Mouse (Mus musculus) common myeloid progenitor, adult 5-6 weeks (primary cell): Measurements from ENCODE around the gene Col23a1. TPM values are rescaled to one million over a fixed set of nuclear protein-coding genes. Genes with fewer than 3 reads are reported as not detected.

Source experiments
- ATAC-seq: replicated peaks from 2 replicates; pipeline ENCODE4 v1.8.0; 2016; ENCODE audit warnings: low read depth, mild to moderate bottlenecking, moderate TSS enrichment, inconsistent platforms; ENCODE audit not compliant: poor library complexity, severe bottlenecking
- total RNA-seq: library from RNA; stranded (forward); fragments of 200-1000, 187-1606 nt; gene quantifications from 2 replicates; pipeline ENCODE4 v1.2.3, GENCODE M21; 2017

Col23a1 gene
- total RNA-seq, 1 experiment from 2014 or later, result 0.18 TPM

DNA sequence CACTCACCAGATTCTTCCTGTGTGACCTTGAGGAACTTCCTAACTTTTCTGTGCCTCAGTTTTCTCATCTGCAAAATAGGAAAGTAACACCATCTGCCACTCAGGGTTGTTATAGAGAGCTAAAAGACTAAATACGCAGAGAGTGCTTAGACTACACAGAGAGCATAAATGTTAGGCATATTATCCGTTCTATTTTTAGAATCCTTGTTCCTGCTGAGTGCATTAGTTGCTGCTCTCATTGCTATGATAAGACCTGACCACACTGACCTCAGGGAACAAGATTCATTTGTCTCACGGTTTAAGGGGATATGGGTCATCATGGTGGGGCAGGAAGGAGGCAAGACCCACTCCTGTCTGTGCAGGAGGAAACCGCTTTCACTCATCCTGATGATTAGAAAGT lies 80.6 kb downstream of the Col23a1 start:
- ATAC-seq, result no peak

DNA sequence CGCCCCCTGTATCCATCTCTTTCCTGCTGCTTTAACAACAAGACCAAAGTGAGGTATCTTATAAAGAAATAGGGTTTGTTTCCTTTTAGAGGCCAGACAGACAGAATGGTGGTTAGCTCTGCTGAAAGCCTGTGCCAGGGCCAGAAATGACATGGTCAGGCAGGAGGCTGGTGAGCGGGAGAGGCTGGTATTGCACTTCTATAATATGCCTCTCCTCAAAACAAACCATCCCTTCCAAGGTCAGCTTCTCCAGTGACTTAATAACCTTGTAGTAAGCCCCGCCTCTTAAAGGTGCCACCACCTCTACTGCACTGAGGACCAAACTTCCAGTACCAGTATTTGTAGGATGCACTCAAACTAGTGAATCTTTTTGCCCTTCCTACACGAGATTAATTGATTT lies 81.6 kb downstream of the Col23a1 start:
- ATAC-seq, result no peak

DNA sequence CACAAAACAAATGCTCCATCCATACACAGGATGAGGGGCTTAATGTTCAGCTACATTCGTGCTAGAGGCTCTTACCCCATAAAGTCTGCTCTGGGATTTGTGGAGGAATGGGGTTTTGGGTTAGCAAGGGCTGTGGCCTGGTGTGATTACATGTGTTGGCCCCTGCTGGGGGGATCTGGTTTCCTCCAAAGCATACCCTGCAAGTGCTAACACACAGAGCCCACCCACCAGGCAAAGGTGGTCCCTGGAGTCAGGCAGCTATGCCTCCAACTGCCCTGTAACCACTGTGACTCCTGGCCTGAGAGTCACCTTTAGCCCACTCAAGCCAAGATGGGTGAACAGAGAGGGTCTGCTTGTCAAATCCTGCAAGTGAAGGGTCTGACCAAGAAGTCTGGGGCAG lies 82.2 kb downstream of the Col23a1 start:
- ATAC-seq, result no peak

DNA sequence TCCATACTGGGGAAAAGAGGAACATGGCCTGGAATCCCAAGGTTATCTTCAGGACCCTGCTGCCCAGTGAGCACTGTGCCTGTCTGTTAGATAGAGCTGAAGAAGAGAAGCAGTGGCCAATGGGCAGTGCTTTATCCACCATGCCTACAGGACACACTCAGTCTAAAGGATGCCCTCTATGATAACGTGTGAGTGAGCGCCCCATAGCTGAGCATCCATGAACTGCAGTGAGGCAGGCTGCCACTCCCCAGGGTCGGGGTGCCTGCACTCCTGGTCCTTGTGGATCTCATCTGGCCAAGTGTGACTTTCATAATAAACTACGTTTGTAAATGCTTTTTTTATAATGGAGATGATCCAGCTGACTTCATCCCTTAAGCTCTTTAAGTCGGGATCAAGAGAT lies 87.5 kb downstream of the Col23a1 start:
- ATAC-seq, result no peak

DNA sequence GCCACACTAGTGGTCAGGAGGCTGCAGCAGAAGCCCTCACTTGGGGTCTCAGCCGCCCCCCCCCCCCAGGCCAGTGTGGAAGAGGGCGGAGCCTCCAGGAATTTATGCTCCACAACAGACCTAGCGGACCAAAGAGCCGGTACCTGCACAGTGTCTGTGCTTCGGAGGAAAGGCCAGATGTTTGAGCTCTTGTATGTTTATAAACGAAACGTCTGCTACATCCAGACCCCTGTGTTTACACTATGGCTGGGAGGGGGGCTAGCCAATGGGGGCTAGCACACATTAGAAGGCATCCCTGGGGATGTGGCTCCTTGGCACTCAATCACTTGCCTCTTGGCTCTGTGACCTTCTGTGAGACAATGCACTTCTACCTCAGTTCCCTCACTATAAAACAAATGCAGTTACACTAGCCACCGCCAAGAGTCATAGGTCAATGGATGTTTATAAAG lies 99.2 kb downstream of the Col23a1 start:
- ATAC-seq, result no peak

DNA sequence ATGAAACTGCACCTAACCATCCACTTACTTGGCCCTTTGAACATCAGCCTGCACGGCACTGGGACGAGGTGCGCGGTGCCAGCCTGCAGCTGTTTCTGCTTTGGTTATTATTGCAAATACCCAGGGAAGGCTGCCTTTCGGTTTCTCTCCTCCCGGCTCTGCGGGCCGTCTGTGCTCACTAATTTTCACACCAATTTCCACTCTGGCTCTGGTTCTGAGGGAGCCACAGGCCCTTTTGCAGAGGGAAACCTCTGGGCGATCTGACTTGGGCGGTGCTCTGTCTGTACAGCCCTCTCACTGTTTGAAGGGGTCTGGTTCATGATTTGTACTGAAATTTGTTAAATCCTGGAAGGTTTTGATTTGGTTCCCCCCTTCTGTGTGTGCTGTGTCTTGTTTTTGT lies 100.0 kb downstream of the Col23a1 start:
- ATAC-seq, result no peak

DNA sequence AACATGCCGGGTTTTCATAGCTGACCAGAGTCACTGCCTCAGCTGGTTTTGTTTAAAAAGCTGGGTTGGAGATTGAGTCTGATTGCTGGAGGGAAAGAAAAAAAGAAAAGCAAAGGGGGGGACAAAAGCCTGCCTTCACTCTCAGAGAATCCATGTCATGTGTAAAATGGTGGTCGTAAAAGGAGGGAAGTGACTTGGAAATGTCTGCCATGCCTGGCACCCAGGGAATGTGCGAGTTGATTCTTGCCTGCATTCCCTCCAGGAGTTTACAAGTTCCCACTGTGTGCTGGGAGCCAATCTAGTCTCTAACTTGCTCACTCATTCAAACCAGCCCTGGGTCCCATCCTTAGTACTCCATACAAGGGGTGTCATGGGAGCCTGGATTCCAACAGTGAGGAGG lies 100.8 kb downstream of the Col23a1 start:
- ATAC-seq, result no peak

DNA sequence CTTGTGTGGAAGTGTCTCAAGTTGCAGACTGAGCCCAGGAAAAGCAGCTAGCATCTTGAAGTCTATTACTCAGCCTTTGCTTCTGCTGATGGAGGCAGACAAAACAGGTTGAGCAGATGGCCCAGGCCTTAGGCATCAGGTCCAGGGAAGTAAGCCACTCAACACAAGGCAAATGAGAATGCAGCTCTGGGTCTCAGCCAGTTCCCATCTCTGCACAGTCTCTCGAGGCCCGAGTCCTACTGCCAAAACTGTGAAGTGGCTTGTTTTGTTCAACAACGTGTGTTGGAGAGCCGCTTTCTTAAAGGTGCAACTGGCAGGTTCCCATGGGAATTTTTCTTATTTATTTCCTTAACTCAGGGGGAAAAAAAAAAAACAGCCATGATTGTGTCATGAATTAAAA lies 101.8 kb downstream of the Col23a1 start:
- no peak for ATAC-seq

DNA sequence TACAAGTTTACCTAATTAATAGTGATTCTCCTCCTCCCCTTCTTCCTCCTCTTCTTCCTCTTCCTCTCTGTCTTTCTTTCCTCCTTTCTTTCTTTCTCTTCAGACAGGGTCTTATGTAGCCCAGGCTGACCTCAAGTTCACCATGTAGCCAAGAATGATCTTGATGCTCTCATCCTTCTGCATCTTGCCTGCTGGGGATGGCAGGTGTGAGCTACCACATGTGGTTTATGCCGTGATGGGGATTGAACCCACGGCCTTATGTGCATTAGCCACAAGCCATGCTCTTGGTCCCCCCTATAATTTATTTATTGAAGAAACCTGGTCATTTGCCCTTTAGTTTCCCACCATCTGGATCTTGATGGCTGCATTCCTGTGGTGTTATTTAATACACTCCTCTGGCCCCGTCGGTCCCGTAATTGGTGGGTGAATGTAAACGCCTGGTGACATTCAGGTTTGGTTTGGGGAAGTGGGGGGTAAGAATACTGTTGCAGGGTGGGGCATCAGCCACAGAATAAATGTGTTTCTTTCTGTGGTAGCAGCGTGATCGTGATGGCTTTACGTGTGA lies 104.7 kb downstream of the Col23a1 start:
- no peak for ATAC-seq

DNA sequence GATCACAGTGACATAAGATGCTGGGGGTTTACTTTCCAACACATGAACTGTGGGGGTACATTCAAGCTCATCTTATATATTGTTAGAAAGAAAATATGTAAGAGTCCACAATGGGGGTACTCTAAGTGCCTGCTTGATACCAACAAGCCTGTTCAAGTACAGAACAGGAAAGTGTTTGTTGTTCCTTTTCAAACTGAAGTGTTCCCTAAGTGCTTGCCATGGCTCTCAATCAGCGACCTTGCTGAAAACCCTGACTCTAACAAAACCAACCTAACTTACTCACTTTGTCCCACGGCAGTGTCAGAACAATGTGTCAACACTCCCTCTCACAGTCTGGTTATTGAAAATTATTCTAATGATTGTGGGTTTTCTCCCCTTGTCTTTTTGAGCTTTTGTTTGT lies 106.7 kb downstream of the Col23a1 start:
- no peak for ATAC-seq

DNA sequence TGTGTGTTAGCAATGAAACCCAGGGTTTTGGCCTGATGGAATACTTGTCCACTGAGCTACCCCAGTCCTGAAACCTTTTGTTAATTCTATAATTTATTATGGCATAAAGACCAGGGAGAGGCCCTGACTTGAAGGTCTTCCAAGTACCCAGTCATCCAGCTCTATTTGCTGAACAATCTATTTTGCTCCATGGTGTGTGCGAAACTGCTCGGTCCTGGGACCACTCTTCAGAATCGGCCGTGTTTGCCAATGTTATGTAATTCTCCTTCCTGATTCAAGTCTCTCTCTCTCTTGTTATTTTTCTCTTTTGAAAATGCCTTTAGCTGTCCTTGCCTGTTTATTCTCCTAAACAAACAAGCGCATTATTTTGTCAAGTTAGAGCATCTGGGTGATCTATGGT lies 108.4 kb downstream of the Col23a1 start:
- no peak for ATAC-seq

DNA sequence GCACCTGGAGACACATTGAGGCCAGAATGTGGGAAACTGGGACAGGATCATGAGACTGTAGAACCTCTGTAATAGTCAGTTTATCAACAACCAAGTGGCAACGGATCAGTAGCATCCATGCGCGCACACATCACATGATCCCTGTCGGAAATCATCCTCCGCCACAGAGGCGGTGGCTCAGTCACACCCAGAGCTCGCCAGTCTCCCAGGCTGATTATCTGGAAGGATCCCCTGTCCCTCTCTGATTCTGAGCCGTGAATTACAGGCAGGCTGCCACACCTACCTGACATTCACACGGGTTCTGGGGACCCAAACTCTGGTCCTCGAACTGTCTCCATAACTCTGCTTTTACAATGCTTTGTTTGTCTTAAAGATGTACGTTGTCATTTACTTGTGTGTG lies 110.6 kb downstream of the Col23a1 start:
- no peak for ATAC-seq

DNA sequence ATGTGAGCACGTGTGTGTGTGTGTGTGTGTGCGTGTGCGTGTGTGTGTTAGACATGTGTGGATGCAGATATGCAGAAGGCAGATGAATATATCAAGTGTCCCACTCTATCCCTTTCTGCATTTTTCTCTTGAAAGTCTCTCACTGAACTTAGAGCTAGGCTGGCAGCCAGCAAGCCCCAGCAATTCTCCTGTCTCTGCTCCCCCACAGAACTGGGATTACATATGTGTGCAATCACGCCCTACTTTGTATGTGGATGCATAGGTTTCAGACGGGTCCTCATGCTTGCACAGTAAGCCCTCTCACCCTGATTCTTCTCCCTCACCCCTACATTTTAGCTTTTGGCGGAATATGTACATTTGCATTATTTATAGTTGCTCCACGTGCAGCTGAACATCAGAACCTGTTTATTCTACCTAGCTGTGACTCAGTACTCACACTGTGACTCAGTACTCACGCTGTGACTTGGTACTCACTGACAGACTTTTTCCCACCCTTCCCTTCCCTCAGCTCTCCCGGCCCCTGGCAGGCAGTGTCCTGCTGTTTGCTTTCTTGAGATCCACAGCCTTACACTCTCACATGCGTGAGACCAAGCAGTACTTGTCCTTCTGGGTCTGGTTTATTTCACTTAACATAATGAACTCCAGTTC lies 111.9 kb downstream of the Col23a1 start:
- ATAC-seq, result no peak

DNA sequence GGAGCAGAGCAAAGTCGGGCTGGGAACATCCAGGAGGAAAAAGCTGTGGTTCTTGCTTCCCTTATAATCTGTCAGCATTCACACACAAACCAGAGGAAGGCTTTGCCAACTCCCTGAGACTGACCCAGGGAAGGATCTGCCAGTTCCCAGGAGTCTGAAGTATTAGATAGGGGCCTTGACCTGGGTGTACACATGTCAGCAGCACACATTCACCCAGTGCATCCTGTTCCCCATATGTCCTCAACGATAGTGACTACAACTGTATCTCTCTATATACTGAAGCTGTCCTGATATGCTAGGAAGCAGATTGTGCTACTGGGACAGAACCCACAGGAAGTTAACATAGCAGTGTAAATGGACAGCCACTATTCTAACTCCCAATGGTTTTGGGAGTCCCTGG lies 114.2 kb downstream of the Col23a1 start:
- ATAC-seq, result no peak

DNA sequence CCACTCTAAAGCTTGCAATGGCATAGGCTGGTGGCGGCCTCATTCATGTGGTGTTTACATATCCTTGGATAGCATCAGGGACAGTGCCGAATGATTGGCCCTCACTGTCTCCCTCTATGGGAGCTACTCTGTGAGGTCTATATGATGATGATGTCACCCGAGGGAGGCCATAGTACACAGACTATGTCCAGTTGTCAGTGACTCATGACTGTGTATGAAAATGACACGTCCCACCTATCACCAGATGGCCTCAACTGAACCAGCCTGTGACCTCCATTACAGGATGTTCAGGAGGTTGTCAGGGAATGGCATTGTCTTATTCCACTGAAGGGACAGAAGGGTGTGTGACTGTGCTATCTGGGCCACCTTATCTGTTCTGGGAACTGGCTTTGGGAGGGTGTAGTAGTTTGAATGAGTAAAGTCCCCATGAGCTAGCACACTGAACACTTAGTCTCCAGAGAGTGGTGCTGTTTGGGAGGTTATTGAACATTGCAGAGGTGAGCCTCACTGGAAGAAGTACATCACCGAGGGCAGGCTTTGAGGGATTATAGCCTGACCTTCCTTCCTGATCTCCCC lies 115.2 kb downstream of the Col23a1 start:
- no peak for ATAC-seq

DNA sequence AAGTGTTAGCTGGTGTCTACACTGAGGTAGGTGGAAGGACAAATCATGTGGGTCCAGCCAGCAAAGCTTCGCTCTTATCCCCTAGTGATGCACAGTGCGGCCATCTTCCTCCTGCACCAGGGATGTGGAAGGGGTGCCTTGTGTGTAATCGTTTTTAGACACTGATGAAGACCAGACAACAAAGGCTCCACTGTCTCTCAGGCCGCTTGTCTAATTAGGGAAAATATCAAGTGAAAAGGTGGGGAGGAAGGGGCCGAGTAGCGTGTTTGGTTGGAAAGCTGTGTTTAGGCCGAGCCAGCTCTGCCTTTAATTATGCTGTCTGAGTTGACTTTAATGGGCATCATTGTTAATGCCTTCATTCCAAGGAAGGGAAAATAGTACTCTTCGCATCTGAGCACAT lies 116.8 kb downstream of the Col23a1 start:
- no peak for ATAC-seq

DNA sequence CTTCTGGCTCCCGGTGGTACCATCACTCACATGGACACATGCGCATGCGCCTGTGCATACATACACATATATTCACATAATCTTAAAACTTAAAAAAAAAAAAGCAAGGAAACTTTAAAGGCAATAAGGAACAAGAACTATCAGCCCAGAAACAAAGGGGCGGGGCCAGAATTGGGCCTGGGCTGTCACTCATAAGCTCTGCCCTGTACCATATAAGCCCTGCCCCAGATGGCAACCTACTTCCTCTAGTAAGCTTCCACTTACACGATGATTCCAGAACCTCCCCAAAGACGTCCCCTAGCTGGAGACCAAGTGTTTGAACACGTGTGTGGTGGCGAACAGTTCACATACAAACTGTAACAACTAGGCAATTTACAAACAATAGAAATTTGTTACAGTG lies 117.6 kb downstream of the Col23a1 start:
- ATAC-seq, result no peak

DNA sequence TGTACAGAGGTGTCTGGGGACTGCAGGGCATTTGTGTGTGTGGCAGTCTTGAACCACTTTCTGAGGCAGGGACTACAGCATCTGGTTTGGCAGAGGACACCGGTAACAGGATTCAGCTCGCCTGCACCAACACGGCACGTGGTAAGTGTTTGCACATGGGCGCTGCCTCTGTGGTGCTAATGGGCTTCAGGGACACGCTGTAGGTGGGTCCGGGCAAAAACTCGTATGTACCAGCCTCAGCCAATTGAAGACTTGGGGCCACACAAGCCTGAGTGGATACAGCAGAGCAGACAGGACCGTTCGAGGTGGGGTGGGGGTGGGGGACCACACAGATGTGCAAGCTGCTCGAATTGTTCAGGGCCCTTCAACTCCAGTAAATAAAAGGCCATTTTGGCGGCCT lies 121.1 kb downstream of the Col23a1 start:
- ATAC-seq, result no peak

DNA sequence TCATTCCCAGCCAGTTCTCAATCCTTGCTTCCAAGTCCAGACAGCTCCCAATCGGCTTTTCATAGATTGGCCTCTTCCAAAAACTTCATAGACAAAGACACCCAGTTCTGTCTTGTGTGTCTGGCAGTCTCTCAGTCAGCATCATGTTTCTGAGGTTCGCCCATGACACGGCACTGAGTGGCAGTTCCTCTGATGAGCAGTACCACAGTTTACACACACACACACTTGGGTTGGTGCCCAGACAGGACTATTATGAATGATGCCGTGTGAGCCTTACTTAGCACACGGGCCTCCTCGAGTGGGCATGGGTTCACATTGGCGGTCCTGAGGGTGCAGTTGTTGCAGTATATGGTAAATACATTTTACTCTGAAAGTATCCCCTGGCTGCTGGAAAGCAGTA lies 124.8 kb downstream of the Col23a1 start:
- no peak for ATAC-seq

DNA sequence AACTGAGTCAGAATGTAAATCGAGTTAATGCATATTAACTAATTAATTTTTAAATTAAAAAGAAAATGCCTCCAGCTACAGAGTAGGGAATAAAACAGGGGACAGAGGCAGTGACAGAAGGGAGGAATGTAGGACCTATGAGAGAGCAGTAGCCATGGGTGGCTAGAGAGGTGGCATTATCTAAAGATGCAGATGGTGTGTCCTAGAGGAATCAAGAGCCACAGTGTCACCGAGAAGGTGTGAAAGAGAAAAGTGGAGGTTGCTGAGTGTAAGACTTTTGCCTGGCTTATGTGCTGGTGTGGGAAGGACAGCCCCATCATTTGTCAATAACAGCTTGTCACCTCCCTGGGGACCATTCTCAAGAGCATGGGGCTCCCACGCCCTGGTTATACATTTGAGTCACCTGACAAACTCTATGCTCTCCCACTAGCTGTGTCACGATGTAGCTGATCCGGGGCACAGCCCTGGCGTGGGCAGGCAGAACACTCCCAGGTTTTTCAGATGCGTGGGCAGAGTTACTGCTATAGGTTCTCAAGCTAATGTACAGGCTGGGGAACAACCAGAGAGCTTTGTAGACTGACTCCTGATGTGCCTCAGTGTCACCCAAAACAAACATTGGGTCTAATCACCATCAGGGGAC lies 125.4 kb downstream of the Col23a1 start:
- ATAC-seq, result no peak

DNA sequence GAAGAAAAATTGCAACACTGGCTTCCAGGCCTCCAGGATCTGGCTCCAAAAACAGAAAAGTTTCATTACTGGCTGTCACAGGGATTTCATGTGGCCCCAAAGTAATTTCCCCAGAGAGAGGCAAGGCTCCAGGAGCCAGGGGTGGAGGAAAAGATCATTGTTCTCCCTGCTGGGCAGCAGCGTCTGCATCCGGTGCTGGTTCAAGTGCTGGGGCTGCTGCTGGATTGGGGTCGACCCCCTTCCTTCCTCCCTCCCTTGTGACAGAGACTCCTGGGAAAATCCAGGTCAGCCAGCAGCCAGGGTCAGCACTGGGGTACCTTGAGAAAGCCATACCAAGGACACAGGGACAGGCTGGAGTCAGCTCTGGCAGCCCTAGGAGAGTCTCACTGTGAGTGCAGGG lies 129.1 kb downstream of the Col23a1 start:
- ATAC-seq, result no peak

DNA sequence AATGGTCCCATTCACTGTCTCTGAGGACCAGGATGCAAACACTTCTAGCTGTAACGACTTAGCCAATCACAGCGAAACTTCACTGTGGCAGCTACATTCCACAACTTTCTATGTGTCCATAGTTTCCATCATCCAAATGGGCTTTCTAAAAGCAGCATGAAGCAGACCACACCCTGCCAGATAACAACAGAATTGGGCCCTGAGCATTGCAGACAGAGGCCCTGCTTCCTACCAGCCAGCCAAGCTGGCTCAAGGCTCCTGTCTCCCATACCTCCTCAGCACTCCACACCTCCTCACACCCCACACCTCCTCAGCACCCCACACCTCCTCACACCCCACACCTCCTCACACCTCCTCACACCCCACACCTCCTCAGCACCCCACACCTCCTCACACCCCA lies 132.2 kb downstream of the Col23a1 start:
- ATAC-seq, result no peak
